Mouse (Mus musculus): Measurements from ENCODE around the gene Smurf1. TPM values are rescaled to one million over a fixed set of nuclear protein-coding genes. Genes with fewer than 3 reads are reported as not detected.

The Smurf1 gene
- polyA plus RNA-seq, 1 experiment from 2014 or later, result 10.7 TPM

DNA sequence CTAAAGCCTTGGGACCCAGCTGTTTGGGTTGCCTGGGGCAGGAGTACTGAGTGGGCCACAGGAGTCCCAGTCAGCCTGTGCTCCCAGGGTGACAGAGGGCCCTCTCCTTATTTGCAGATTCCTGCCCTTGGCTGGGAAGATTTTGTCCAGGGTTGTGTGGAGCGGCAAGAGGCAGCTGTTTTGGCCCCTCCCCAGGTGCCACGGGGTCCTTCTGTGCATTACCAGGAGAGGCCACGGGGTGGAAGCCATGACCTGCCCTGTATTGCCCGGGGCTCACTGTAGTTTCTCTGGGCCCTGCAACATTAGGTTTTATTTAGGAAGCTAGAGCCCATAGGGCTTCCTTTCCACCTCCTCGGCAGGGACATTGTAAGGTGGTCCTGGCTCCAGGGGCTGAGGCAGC lies 111.7 kb downstream of the Smurf1 start:
- no peaks in the 10 kb centered on the region for H3K27me3 ChIP-seq (replicated peaks)
- no peak overlapping the region for H3K4me3 ChIP-seq (replicated peaks)
- no peak for ATAC-seq
- peaks cover 50% of the 10 kb centered on the region for H3K36me3 ChIP-seq
- H3K4me1 ChIP-seq (replicated peaks), result no peaks in the 10 kb centered on the region
- H3K4me2 ChIP-seq (replicated peaks), result no peak overlapping the region
- no peak overlapping the region for H3K9ac ChIP-seq
- no peak overlapping the region for H3K27ac ChIP-seq
- H3K9me3 ChIP-seq, result no peaks in the 10 kb centered on the region
- WGBS, result 84% methylated on average over 5 of the region's 5 CpGs

DNA sequence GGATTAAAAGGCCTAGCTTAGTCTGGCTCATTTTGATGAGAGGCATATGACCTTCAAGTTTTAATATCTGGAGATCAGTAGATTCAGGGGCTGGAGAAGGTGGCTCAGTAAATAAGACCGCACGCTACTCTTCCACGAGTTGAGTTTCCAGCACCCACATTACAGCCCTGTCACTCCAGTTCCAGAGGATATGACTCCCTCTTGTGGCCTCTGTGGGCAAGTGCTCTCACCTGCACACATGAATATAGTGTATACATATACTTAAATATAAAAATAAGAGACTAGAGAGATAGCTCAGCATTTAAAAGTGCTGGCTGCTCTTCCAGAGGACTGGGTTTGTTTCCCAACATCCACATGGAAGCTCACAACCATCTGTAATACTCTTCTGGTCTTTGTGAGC lies 113.8 kb downstream of the Smurf1 start:
- Histone ChIP-seq H3K27ac (no peak overlapping the region), H3K27me3 (replicated peaks) (no peaks in the 10 kb centered on the region), H3K9ac (no peak overlapping the region), H3K4me1 (replicated peaks) (no peaks in the 10 kb centered on the region), H3K4me2 (replicated peaks) (no peak overlapping the region), H3K36me3 (peaks cover 50% of the 10 kb centered on the region), H3K9me3 (no peaks in the 10 kb centered on the region), H3K4me3 (replicated peaks) (no peak overlapping the region)
- WGBS, result 92% methylated on average over 3 of the region's 3 CpGs
- no peak for ATAC-seq

DNA sequence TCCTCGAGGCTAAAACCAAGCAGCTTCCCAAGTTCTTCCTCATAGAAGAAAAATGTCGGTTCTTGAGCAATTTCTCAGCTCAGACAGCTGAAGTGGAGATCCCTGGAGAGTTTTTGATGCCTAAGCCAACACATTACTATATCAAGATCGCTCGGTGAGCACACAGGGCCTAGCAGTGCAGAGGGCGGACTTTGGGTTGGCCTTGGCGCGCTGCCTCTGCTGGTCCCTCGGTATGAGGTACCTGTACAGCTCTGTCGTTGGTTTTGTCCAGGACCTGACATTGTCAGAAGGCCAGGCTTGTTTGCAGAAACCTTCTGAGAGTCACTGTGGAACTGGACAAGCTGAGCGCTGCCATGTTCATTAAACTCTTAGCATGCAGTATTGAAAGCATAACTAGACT lies 115.7 kb downstream of the Smurf1 start:
- 90% methylated on average over 10 of the region's 10 CpGs for WGBS
- Histone ChIP-seq H3K9me3 (no peaks in the 10 kb centered on the region), H3K4me3 (replicated peaks) (no peak overlapping the region), H3K4me2 (replicated peaks) (no peak overlapping the region), H3K27ac (no peak overlapping the region), H3K36me3 (peaks cover 62% of the 10 kb centered on the region), H3K9ac (no peak overlapping the region), H3K4me1 (replicated peaks) (no peaks in the 10 kb centered on the region), H3K27me3 (replicated peaks) (no peaks in the 10 kb centered on the region)
- no peak for ATAC-seq

DNA sequence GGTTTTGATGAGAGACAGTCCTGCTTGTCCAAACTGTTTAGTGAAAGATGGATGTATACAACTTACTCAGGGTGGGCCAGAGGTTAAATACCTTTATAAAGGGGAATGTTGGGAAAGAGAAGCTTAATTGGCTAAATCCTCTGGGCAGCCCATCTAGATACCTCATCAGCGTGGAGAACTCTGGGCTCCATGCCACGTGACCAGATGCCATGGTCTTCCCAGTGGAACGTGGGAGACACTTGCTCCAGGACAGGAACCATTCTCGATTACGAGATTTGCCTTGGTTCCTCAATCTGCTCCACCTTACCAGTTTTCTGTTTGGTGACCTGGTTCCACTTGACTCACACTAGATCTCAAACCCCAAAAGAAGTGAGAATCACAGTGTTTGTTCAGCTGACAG lies 116.9 kb downstream of the Smurf1 start:
- no peaks in the 10 kb centered on the region for H3K9me3 ChIP-seq
- no peak for ATAC-seq
- H3K4me3 ChIP-seq (replicated peaks), result no peak overlapping the region
- no peaks in the 10 kb centered on the region for H3K4me1 ChIP-seq (replicated peaks)
- H3K27ac ChIP-seq, result no peak overlapping the region
- H3K4me2 ChIP-seq (replicated peaks), result no peak overlapping the region
- 68% methylated on average over 5 of the region's 5 CpGs for whole genome bisulfite sequencing
- H3K27me3 ChIP-seq (replicated peaks), result no peaks in the 10 kb centered on the region
- H3K9ac ChIP-seq, result no peak overlapping the region
- H3K36me3 ChIP-seq, result peaks cover 63% of the 10 kb centered on the region

DNA sequence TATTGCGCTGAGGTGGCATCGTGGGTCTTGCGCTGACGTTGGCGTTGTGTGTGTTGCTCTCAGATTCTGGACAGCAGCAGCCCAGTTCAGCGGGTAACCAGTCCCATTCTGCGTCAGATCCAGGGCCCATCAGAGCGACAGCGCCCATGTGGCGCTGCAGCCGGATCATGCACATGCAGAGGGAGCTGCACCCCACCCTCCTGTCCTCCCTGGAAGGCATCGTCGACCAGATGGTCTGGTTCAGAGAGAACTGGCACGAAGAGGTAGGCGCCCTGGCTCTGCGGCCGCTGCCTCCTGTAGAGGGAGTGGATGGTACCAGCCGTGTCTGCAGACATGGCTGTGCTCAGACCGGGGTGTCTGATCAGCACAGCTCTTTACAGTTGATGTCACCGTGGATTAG lies 120.3 kb downstream of the Smurf1 start:
- no peak for ATAC-seq
- Histone ChIP-seq H3K9ac (no peak overlapping the region), H3K4me3 (replicated peaks) (no peak overlapping the region), H3K4me1 (replicated peaks) (no peaks in the 10 kb centered on the region), H3K36me3 (peaks cover 66% of the 10 kb centered on the region), H3K4me2 (replicated peaks) (no peak overlapping the region), H3K27me3 (replicated peaks) (no peaks in the 10 kb centered on the region), H3K27ac (no peak overlapping the region), H3K9me3 (no peaks in the 10 kb centered on the region)
- WGBS, result 95% methylated on average over 20 of the region's 20 CpGs

DNA sequence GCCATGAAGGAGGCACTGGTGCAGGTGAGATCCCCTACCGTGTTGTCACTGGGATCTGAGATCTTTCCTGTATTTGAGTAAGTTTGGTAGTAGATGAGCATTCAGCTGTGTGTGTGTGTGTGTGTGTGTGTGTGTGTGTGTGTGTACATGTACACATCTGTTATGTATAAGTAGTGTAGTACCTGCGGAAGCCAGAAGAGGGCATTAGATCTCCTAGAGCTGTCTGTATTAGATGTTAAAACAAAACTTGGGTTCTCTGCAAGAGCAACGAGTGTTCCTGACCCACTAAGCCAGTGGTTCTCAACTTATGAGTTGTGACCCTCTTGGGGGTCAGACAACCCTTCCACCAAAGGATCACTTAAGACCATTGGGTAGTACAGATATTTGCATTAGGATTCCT lies 129.5 kb downstream of the Smurf1 start:
- H3K27me3 ChIP-seq (replicated peaks), result no peaks in the 10 kb centered on the region
- H3K9ac ChIP-seq, result no peak overlapping the region
- H3K27ac ChIP-seq, result no peak overlapping the region
- no peaks in the 10 kb centered on the region for H3K4me1 ChIP-seq (replicated peaks)
- 89% methylated on average over 3 of the region's 3 CpGs for WGBS
- H3K4me2 ChIP-seq (replicated peaks), result no peak overlapping the region
- no peak for ATAC-seq
- no peaks in the 10 kb centered on the region for H3K9me3 ChIP-seq
- H3K36me3 ChIP-seq, result peaks cover 61% of the 10 kb centered on the region
- H3K4me3 ChIP-seq (replicated peaks), result no peak overlapping the region

DNA sequence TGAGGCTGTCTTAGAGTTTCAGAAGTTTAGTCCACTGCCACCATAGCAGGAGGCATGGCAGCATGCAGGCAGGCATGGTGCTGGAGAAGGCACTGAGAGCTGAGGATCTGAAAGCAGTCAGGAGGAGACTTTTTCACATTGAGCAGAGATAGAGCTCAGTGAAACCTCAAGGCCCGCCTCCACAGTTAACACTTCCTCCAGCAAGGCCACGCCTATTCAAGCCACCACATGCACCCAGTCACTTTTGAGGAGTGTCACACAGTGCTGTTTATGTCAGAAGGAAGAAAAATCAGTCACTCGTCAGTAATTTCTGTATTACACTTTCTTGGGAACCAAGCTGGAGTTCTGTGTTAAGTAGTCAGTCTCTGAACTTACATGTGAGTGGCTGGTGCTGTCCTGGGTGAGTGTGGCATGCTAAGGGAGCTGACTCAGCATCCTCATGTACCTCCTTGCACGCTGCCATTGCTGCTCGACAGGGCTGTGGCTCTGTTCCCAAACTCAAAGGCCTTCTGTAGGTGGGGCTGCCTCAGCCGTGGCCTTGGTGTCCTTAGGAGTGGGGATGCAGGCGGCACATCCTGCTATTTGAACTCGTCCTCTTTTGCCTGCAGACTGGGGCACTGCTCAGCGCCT lies 133.7 kb downstream of the Smurf1 start:
- peaks cover 73% of the 10 kb centered on the region for H3K36me3 ChIP-seq
- no peak overlapping the region for H3K27ac ChIP-seq
- 91% methylated on average over 9 of the region's 9 CpGs for WGBS
- H3K27me3 ChIP-seq (replicated peaks), result no peaks in the 10 kb centered on the region
- no peak for ATAC-seq
- no peak overlapping the region for H3K9ac ChIP-seq
- H3K4me3 ChIP-seq (replicated peaks), result no peak overlapping the region
- H3K4me2 ChIP-seq (replicated peaks), result no peak overlapping the region
- no peaks in the 10 kb centered on the region for H3K9me3 ChIP-seq
- H3K4me1 ChIP-seq (replicated peaks), result no peaks in the 10 kb centered on the region

DNA sequence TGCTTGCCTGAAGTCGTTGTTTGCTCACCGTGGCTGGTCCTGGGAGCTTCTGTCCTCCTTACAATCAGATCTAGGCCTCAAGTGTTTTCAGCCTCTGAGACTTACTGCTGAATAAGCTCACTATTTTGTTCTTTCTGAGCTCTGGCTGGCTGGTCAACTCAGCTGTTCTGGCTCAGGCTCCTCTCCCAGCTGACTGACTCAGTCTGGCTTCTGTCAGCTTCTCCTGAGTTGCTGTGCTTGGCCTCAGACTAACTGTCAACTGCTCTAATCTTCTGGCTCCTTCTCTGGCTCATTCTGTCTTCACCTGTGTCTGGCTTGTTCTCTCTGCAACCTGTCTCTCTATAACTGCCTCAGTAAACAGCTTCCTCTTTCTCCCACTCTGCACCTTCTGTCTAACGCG lies 136.0 kb downstream of the Smurf1 start:
- no peak overlapping the region for H3K27ac ChIP-seq
- H3K9me3 ChIP-seq, result no peaks in the 10 kb centered on the region
- WGBS, result 78% methylated on average over 4 of the region's 4 CpGs
- H3K4me3 ChIP-seq (replicated peaks), result no peak overlapping the region
- H3K27me3 ChIP-seq (replicated peaks), result no peaks in the 10 kb centered on the region
- no peak overlapping the region for H3K9ac ChIP-seq
- no peak overlapping the region for H3K4me2 ChIP-seq (replicated peaks)
- no peaks in the 10 kb centered on the region for H3K4me1 ChIP-seq (replicated peaks)
- ATAC-seq, result no peak
- peaks cover 72% of the 10 kb centered on the region for H3K36me3 ChIP-seq

DNA sequence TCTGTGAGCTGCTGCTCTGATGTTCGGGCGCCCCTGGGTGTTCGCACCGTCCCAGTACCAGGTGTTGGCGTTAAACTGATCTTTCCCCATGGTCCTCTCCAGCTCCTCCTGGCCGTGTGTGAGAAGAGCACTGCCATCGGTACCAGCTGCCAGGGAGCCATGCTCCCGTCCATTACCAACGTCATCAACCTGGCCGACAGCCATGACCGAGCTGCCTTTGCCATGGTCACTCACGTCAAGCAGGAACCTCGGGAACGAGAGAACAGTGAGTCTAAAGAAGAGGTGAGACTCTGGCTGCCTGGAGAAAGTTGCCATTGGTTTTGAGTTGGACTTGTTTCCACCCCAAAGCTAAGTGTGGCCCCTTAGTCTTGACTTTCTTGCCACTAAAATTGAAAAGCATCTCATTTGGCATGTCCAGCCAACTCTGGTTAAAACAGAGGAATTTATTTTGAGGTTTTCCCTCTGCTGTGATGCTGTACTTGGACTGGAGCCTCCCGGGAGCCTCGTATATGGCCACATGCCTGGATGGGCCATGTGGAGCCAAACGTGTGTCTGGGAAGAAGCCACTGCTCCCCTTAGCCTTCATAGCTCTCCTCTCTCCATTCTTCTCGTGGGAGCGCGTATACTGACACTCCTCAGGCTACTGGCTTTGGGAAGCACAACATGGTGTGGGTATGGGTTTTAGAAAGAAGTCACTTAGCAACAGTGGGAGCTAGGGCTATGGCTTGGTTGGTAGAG lies 137.1 kb downstream of the Smurf1 start:
- ATAC-seq, result no peak
- no peak overlapping the region for H3K27ac ChIP-seq
- H3K27me3 ChIP-seq (replicated peaks), result no peaks in the 10 kb centered on the region
- H3K4me2 ChIP-seq (replicated peaks), result no peak overlapping the region
- H3K9ac ChIP-seq, result no peak overlapping the region
- H3K36me3 ChIP-seq, result peaks cover 75% of the 10 kb centered on the region
- H3K4me3 ChIP-seq (replicated peaks), result no peak overlapping the region
- 93% methylated on average over 20 of the region's 20 CpGs for WGBS
- no peaks in the 10 kb centered on the region for H3K4me1 ChIP-seq (replicated peaks)
- no peaks in the 10 kb centered on the region for H3K9me3 ChIP-seq

Other genes with a start within 250 kb of the Smurf1 start
- gene Tmem130, start 204.0 kb downstream of the Smurf1 start, polyA plus RNA-seq (2015; fragmentation: Nextera tagmentation; extraction: Ambion mirVana), result 3.4 and 4.6 TPM in 2 replicates
- 45.9 and 49.3 TPM in 2 replicates for gene Trrap, start 198.1 kb downstream of the Smurf1 start, polyA plus RNA-seq (2015; fragmentation: Nextera tagmentation; extraction: Ambion mirVana)
- gene Gm4871, start 66.9 kb upstream of the Smurf1 start, polyA plus RNA-seq (2015; fragmentation: Nextera tagmentation; extraction: Ambion mirVana), result not detected in 2 replicates
- not detected in 2 replicates for gene 1700018F24Rik, start 77.1 kb upstream of the Smurf1 start, polyA plus RNA-seq (2015; fragmentation: Nextera tagmentation; extraction: Ambion mirVana)
- gene Arpc1a, start 118.0 kb upstream of the Smurf1 start, polyA plus RNA-seq (2015; fragmentation: Nextera tagmentation; extraction: Ambion mirVana), result 130 and 134 TPM in 2 replicates
- 0.21 and 0.38 TPM in 2 replicates for gene Kpna7, start 118.2 kb upstream of the Smurf1 start, polyA plus RNA-seq (2015; fragmentation: Nextera tagmentation; extraction: Ambion mirVana)
- 554 and 591 TPM in 2 replicates for gene Arpc1b, start 148.4 kb upstream of the Smurf1 start, polyA plus RNA-seq (2015; fragmentation: Nextera tagmentation; extraction: Ambion mirVana)
- 77.0 and 87.1 TPM in 2 replicates for gene Pdap1, start 174.4 kb upstream of the Smurf1 start, polyA plus RNA-seq (2015; fragmentation: Nextera tagmentation; extraction: Ambion mirVana)
- gene Bud31, start 174.5 kb upstream of the Smurf1 start, polyA plus RNA-seq (2015; fragmentation: Nextera tagmentation; extraction: Ambion mirVana), result 176 and 185 TPM in 2 replicates
- gene Ptcd1, start 201.3 kb upstream of the Smurf1 start, polyA plus RNA-seq (2015; fragmentation: Nextera tagmentation; extraction: Ambion mirVana), result 13.6 and 14.2 TPM in 2 replicates
- 43.1 and 47.1 TPM in 2 replicates for gene Cpsf4, start 201.4 kb upstream of the Smurf1 start, polyA plus RNA-seq (2015; fragmentation: Nextera tagmentation; extraction: Ambion mirVana)
- gene Atp5j2, start 226.2 kb upstream of the Smurf1 start, polyA plus RNA-seq (2015; fragmentation: Nextera tagmentation; extraction: Ambion mirVana), result 899 and 947 TPM in 2 replicates
- 7.8 and 9.5 TPM in 2 replicates for gene Zkscan14, start 236.0 kb upstream of the Smurf1 start, polyA plus RNA-seq (2015; fragmentation: Nextera tagmentation; extraction: Ambion mirVana)
- 9.7 and 10.3 TPM in 2 replicates for gene Zkscan5, start 238.7 kb upstream of the Smurf1 start, polyA plus RNA-seq (2015; fragmentation: Nextera tagmentation; extraction: Ambion mirVana)